Mouse (Mus musculus) splenic B cell, adult 2 months (primary cell): Measurements from ENCODE around the gene Ilk.
A peak's percentile ranks its signal among the peaks of the same experiment; 100 is the strongest.
"Not testable (repeated sequence)": the region's sequence is repeated elsewhere in the genome, so short reads cannot be mapped to it uniquely, and the experiment has no call there.

Experiments
- DNase-seq: peaks from one replicate; pipeline ENCODE4 v3.0.0-alpha.2; 2011; ENCODE audit warnings: low read depth, low spot score
- H3K27me3 ChIP-seq: 2 replicates; pipeline ENCODE4 v1.6.1; 2012; ENCODE audit warnings: mild to moderate bottlenecking, low read length, moderate library complexity, mixed read lengths; ENCODE audit not compliant: control insufficient read depth, poor library complexity, insufficient read depth, severe bottlenecking
- H3K36me3 ChIP-seq: 2 replicates; pipeline ENCODE4 v1.6.1; 2012; ENCODE audit warnings: mild to moderate bottlenecking, low read length, moderate library complexity, mixed read lengths; ENCODE audit not compliant: control insufficient read depth, poor library complexity, insufficient read depth, severe bottlenecking

Gene Ilk

DNA sequence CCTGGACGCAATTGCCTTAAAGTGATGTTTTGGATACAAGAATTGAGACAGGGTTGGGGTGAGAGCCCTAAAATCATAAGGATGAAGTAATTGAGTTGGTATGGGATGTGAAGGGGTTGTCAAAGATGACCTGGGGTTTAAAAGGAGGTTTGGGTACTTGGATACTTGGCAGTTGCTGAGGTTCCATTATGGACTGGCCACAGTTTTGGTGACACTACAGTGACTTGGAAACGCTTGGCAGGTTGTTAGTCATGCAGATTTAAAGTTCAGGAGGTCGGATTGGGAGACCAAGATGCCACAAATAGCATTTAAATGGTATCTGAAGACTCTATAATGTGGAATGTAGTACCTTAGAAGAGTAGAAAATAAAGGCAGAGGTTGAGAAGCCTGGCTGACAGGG, 1.3 kb downstream of the Ilk start:
- H3K36me3 ChIP-seq = peaks cover 6% of the 10 kb centered on the region

DNA sequence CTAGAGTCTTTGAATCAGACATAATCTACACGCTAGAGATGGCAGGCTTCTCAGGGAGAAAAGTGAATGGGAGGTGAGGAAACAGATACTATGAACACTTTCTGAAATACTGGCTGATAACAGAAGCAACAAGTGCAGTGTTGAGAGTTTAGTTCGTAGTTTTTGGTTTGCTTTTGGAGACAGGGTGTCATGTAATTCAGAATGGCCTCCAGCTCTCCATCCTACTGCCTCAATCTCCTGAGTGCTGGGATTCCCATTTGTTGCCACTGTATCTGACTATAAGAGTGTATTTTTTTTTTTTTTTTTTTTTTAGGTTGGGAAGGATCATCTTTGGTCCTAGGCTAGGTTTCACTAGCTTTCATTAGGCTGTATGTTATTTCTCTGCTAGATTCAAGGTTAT, 1.9 kb downstream of the Ilk start:
- no peak for DNase-seq
- Histone ChIP-seq H3K36me3 (peaks cover 6% of the 10 kb centered on the region), H3K27me3 (no peaks in the 10 kb centered on the region)

More for the DNA sequence above, 1.3 kb downstream of the Ilk start:
- no peak for DNase-seq
- no peaks in the 10 kb centered on the region for H3K27me3 ChIP-seq

DNA sequence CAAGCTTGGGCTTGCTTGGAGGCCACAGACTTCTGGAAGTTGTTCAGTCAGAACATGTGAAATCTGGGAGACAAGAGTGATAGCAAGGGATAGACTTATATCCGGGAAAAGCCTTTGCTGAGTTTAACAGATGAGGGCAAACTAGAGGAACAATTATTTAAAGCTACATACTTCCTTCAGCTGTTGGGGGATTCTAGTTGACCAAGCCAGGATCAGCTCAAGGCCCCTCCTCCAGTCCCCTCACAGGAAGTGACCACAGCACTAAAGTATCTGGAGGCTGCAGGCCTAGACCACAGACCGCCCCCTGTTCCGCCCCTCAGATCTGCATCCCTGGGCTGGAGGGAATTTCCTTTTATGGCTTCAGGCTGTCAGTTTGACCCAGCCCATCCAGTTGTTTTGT, 2.6 kb downstream of the Ilk start:
- Histone ChIP-seq H3K36me3 (peaks cover 4% of the 10 kb centered on the region), H3K27me3 (no peaks in the 10 kb centered on the region)
- no peak for DNase-seq

DNA sequence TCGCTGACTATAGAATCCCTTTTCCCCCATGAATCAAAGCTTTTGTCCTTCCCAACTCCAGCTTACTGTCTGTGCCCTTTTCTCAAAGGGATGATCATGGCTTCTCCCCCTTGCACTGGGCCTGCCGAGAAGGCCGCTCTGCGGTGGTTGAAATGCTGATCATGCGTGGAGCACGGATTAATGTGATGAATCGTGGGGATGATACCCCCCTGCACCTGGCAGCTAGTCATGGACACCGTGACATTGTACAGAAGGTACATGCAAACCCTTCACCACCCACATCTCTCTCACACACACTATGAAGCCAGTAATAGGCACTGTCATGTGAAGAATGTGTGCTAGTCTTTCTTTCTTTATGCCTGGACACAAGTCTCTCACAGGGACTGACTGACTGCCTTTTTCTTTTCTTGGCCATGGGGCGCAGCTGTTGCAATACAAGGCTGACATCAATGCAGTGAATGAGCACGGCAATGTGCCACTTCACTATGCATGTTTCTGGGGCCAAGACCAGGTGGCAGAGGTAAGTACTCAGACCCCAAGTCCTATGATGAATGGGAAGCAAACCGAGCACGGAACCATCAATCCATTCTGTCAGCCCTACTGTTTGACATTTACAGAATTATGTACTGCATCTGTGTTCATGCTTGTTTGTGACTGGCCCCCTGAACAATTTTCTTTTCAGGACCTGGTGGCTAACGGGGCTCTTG, 3.9 kb downstream of the Ilk start:
- Histone ChIP-seq H3K36me3 (peaks cover 2% of the 10 kb centered on the region), H3K27me3 (no peaks in the 10 kb centered on the region)
- DNase-seq = no peak

DNA sequence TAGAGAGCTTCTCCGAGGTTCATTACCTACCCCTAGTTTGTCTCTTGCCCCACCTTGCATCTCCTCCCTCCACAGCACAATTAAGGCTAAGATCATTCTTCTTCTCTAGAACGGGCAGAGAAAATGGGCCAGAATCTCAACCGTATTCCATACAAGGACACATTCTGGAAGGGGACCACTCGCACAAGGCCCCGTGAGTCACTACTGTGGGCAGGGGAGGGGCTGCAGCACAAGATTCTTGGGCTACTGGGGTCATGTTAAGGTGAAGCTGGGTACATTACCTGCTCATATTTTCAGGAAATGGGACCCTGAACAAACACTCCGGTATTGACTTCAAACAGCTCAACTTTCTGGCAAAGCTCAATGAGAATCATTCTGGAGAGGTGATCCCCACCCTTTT, 4.5 kb downstream of the Ilk start:
- Histone ChIP-seq H3K27me3 (no peaks in the 10 kb centered on the region), H3K36me3 (peaks cover 2% of the 10 kb centered on the region)

DNA sequence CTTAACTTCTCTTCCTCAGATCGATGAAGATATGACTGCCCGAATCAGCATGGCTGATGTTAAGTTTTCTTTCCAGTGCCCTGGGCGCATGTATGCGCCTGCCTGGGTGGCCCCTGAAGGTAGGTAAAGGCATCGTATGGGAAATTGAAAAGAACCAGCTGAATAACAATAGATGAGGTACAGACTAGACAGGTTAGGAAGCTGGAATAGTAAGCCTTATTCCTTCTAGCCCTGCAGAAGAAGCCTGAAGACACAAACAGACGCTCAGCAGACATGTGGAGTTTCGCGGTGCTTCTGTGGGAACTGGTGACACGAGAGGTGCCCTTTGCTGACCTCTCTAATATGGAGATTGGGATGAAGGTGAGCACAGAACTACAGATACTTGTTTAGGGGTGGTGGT, 5.6 kb downstream of the Ilk start:
- peaks cover 4% of the 10 kb centered on the region for H3K36me3 ChIP-seq
- DNase-seq = no peak
- no peaks in the 10 kb centered on the region for H3K27me3 ChIP-seq

More for the DNA sequence above, 4.5 kb downstream of the Ilk start:
- DNase-seq = no peak

DNA sequence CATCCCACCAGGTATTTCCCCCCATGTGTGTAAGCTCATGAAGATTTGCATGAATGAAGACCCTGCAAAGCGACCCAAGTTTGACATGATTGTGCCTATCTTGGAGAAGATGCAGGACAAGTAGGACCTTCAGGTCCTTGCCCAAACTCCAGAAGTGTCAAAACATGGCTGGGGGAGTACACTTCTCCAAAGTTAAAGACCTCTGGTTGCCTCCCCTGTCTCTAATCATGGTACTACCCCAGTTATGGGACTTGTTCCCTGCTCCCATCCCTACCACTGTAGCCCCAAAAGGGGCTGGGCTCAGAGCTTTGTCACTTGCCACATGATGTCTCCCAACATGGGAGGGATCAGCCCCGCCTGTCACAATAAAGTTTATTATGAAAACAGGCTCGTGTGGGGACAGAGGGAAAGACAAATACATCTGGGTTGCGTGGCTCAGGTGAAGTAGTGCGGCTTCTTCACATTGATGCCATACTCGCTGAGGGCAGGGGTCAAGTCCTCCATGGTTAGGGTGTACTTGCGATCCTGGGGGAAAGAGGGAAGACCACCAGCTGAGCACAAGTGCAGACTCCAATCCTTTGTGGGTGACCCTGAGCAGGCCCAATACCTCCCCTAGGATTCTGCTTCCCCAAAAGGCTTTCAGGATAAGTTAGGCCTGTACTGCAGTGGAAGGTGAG, 6.3 kb downstream of the Ilk start:
- H3K27me3 ChIP-seq, DNase-seq, H3K36me3 ChIP-seq: not testable (repeated sequence)

DNA sequence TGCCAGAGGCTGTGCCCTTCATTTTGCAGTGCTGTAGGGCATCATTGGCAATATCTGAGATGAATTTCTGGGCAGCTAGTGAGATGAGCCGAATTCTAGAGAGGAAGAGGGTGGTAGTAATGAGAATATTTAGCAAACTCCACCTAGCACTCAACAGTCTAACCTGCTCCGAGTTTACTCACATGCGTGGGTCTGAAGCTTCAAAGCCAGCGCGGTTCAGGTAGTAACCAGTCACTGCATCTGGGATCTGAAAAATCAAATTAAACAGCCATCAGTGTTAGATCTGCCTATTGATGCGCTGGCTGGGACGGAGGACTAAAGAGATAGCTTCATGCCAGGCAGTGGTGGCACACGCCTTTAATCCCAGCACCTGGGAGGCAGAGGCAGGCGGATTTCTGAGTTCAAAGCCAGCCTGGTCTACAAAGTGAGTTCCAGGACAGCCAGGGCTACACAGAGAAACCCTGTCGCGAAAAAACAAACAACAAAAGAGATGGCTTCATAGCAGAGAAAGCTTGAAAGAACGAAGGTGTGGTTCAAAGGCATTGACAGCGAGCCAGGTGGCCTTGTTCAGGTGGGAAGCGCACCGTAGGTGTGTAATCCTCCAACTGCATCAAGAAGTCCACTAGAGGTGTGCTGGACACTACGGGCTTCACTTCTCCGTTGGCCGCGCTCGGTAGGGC, 7.0 kb downstream of the Ilk start:
- H3K36me3 ChIP-seq, DNase-seq, H3K27me3 ChIP-seq: not testable (repeated sequence)

DNA sequence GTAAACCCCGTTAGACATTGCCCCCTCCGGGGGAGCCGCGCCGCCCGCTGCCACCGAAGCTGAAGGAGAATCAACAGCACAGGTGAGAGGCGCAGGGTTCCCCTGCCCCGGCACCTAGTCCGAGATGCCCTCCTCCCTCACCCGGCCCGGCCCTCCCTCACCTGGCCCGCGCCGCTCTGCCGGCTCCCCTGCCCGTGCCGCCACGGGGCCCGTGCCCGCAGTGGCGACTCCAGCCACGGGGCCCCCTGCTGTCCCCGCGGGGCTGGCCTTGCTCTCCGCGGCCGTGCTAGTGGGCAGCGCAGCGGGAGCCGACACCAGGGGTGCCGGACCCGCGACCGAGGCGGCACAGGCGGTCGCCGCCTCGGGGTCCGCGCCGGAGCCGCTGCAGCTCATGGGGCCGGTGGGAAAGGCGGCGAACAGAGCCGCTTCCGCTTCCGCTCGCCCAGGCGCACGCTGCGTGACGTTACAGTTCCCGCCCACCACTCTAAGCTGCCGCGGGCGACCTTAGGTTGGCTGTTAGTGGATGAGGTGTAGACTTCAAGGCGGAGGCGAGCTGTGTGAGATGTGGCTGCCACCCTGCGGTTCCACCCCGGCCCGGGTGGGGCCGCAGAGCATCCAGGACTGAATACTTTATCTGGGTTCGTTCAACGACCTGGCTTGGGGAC, 7.7 kb downstream of the Ilk start, which contains the start of gene Taf10:
Taf10 (minus strand) TSS at position 436 of the 665 bp plus-strand sequence.
- peak; percentile 95 for DNase-seq
- no peaks in the 10 kb centered on the region for H3K27me3 ChIP-seq

DNA sequence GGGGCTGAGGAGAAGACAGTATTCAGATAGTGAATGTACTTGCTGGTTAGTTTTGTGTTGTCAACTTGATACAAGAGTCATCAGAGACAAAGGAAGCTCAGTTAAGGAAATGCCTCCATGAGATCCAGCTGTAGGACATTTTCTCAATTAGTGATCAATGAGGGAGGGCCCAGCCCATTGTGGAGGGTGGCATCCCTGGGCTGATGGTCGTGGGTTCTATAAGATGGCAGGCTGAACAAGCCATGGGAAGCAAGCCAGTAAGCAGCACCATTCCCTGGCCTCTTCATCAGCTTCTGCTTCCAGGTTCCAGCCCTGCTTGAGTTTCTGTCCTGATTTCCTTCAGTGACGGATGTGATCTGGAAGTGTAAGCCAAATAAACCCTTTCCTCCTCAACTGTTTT, 11.4 kb downstream of the Ilk start:
- Histone ChIP-seq H3K27me3 (no peaks in the 10 kb centered on the region), H3K36me3 (peaks cover 2% of the 10 kb centered on the region; the same call in 1 of the 2 replicates)
- no peak for DNase-seq

More for the DNA sequence above, 7.7 kb downstream of the Ilk start, which contains the start of gene Taf10:
- H3K36me3 ChIP-seq = peaks cover 4% of the 10 kb centered on the region

DNA sequence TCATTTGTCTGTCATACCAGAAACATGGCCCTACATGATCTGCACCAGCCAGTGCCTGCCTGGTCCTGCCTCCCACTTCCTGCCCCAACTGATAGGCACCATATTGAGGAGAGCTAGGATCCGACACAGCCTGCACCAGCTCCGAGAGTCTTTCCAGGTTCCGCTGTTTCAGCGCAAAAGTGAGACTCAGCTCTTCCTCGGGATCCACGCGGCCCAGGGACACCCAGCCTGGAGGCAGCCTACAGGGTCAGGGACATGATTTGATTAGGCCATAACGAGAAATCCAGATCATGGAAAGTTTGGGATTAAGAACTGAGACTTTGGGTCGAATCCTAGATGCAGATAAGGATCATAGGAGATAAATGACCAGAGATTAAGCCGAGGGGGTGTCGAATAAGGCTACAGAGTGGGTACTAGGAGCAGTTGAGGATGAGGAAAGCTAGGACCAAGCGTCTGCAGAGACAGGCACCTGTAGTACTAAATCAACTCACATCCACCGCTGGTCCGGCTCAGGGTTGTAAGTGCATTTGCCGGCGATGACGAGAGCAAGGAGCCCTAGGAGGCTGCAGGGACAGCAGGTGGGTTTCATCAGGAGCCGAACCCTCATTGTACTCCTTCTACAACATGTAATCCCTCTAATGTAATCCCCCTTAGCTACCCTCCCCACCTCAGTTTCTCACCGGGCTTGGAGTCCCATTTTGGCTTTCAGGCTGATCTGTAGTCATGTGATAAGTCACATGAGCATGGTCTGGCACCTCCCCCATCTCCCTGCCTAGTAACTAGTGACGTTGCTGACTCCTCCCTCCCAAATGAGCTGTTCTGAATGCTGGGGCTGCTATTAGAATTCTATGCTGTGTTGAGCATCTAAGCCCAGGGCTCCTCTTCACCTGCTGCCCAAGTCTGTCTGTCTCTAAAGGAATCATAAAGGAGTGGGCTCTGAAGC, 15.4 kb downstream of the Ilk start, which contains the start of gene Tpp1:
Tpp1 (minus strand) TSS at position 745 of the 943 bp plus-strand sequence.
- DNase-seq = peak; percentile 97
- Histone ChIP-seq H3K27me3 (no peaks in the 10 kb centered on the region), H3K36me3 (no peaks in the 10 kb centered on the region; the same call in 1 of the 2 replicates)

DNA sequence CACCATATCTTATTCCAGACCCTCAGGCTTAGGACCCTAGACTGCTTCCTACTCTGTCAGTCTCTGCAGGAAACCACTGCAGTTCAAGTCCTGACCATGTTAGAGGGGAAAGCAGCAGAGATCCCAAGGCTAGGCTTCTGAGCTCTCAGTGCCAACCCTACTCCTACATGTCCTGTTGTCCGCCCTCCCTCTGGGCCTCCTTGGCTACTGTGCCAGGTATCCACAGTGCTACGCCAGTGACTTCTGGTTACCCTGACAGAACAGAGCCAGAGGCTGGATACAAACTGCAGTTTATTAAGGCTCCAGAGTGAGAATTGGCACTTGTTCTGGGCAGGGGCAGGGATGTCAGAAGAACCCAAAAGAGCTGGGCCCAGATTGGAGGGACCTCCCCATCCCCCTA, 16.3 kb downstream of the Ilk start:
- Histone ChIP-seq H3K36me3 (no peaks in the 10 kb centered on the region; the same call in 1 of the 2 replicates), H3K27me3 (no peaks in the 10 kb centered on the region)
- DNase-seq = no peak

DNA sequence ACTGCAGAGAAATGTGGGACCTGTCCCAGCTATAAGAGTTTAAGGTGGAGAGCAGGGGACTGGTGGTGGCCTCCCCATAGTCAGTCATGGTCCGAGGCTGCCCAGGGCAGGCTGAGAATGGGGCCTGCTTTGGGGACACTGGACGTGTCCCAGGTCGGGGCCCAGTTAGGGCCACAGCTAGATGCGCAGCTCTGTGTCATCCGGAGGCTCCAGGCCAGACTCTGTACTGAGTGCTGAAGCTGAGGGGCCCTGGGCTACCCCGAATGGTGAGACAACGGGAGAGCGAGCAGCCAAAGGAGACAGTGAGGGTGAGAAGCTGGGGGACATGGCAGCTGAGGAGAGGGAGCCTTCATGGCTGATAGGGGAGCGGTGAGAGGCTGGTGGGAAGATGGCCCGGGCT, 16.9 kb downstream of the Ilk start:
- no peaks in the 10 kb centered on the region for H3K27me3 ChIP-seq

More for the DNA sequence above, 16.9 kb downstream of the Ilk start:
- no peaks in the 10 kb centered on the region; the same call in 1 of the 2 replicates for H3K36me3 ChIP-seq
- DNase-seq = no peak
